ENCODE assay signal across 8 mouse cellular contexts in the genomic region with DNA sequence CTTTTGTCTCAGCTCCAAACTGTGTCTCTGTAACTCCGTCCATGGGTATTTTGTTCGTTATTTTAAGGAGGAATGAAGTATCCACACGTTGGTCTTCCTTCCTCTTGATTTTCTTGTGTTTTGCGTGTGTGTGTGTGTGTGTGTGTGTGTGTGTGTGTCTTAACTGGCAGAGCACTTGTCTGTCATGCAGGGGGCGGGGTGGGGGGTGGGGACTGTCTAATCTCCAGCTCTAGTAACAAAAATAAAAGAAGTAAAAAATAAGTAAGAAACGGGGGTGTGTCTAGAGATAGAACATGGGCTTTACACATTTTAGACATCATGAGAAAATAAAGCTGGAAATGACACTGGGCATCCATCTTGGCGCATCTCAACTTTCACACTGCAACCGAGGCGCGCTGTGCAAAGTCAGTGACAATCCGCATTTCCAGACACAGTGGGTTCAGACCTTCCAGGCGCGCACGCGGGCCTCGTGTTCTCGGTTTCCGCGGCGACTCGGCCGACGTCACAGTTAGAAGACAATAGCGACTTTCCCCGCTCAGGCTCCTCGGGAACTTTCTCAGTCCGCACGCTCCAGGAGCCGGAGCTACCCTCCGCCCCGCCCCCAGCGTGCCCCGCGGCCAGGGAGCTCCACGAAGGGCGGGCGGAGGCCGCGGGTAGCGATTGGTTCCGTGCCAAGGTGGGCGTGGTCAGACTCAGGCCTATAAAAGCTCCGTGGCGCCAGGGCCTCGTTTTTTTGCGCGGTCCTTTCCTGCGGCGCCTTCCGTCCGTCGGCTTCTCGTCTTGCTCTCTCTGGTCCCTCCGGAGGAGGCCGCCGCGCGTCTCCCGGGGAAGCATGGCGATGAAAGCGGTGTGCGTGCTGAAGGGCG. TPM values are rescaled to one million over a fixed set of nuclear protein-coding genes. Genes with fewer than 3 reads are reported as not detected.
DNase-seq lines count a peak whose midpoint lies in the region; ATAC-seq lines count a peak whose summit lies in the region.

A gene (plus strand): TSS at position 729 of the 866 bp plus-strand sequence.

- H3K27me3 ChIP-seq in megakaryocyte, embryonic 14.5 days (replicated peaks), result no peaks in the 10 kb centered on the region

- H3K4me1 ChIP-seq in megakaryocyte, embryonic 14.5 days, result peaks cover 61% of the 10 kb centered on the region

- DNase-seq in ZHBTc4 (ENCODE audit: low read depth, low spot score), result peak; percentile 98
- peak; percentile 87 to 90 for DNase-seq in gastrocnemius, adult 8-10 months (ENCODE audit: low spot score in 2 of 2)
- DNase-seq in hindlimb bud, embryonic 11.5 days (ENCODE audit: extremely low spot score, low read depth, low spot score), result peak; percentile 75
- peak; percentile 85 to 96 for DNase-seq in left cerebral cortex, adult 8-10 months (ENCODE audit: low spot score in 2 of 2)
- peak; percentile 93 to 95 for DNase-seq in right cerebral cortex, postnatal 10 days (ENCODE audit: low spot score in 2 of 2)
- peak; percentile 99 for DNase-seq in urinary bladder, postnatal 25 days (ENCODE audit: low spot score)

- H3K4me3 ChIP-seq in megakaryocyte, embryonic 14.5 days (replicated peaks), result peak within 1 kb of the TSS; percentile 97

- peaks cover 31% of the 10 kb centered on the region for H3K36me3 ChIP-seq in megakaryocyte, embryonic 14.5 days (replicated peaks; ENCODE audit: low read length)

- ATAC-seq in common myeloid progenitor, adult 5-6 weeks (replicated peaks; ENCODE audit: low read depth, poor library complexity, severe bottlenecking), result peak; percentile 86

- no peaks in the 10 kb centered on the region for H3K9me3 ChIP-seq in megakaryocyte, embryonic 14.5 days

RNA-seq across cellular contexts. Expression of the gene that starts here (rescaled TPM):
- 776 and 837 TPM in 2 replicates for total RNA-seq in common myeloid progenitor, adult 5-6 weeks (2017)
- 100 to 1,000 TPM; 295 to 338 (median 309) TPM for total RNA-seq in gastrocnemius, adult 8-10 months (2022)
- 100 to 1,000 TPM; 422 to 473 (median 449) TPM for total RNA-seq in left cerebral cortex, adult 8-10 months (2022)
- polyA plus RNA-seq in megakaryocyte, embryonic 14.5 days (2012; ENCODE audit: insufficient read depth, low replicate concordance), result 453 and 913 TPM in 2 replicates

Comparison
In these comparisons a context has a peak if more than half of its experiments do, and no peak if none do; other contexts are left out.
1. Peak in every context shown above with its lines: DNase-seq, ATAC-seq and H3K4me3 ChIP-seq.